Mouse (Mus musculus): ENCODE results near the gene Tifa.

GRCm38 (mm10) chr3:127868880-127869279, 79.3 kb downstream of the Tifa start:
- TF ChIP-seq CTCF (IDR thresholded peaks at IDR 0.05; ENCODE audit: low read depth, low read length) (no peak), POLR2A (IDR thresholded peaks at IDR 0.05; ENCODE audit: insufficient read depth, low read length) (no peak)
